Mouse (Mus musculus) liver, embryonic 15.5 days (tissue): ENCODE measurements around the gene Sgms1. TPM values are rescaled to one million over a fixed set of nuclear protein-coding genes. Genes with fewer than 3 reads are reported as not detected.

Experiments
- ATAC-seq: fragments of 200-750 bp; cut with Nextera tagmentation; 2 replicates; pipeline ENCODE4 v1.8.0; 2017; ENCODE audit warnings: moderate number of reproducible peaks, mild to moderate bottlenecking, moderate library complexity; ENCODE audit not compliant: insufficient read depth
- H3K27ac ChIP-seq: fragments of 300-500 bp; sonication (generic); replicated peaks from 2 replicates; pipeline ENCODE4 v1.5.1; 2015; ENCODE audit warnings: mild to moderate bottlenecking, inconsistent platforms
- H3K27me3 ChIP-seq: fragments of 300-500 bp; sonication (generic); 2 replicates; pipeline ENCODE4 v1.6.1; 2015; ENCODE audit warnings: mild to moderate bottlenecking, inconsistent platforms
- H3K36me3 ChIP-seq: fragments of 300-500 bp; sonication (generic); replicated peaks from 2 replicates; pipeline ENCODE4 v1.6.1; 2015; ENCODE audit warnings: moderate library complexity, mild to moderate bottlenecking, inconsistent platforms
- H3K4me1 ChIP-seq: fragments of 300-500 bp; sonication (generic); replicated peaks from 2 replicates; pipeline ENCODE4 v1.6.1; 2015; ENCODE audit warnings: inconsistent platforms
- H3K4me2 ChIP-seq: fragments of 300-500 bp; sonication (generic); 2 replicates; pipeline ENCODE4 v1.6.1; 2015; ENCODE audit warnings: moderate library complexity, mild to moderate bottlenecking, inconsistent platforms
- H3K4me3 ChIP-seq: fragments of 300-500 bp; sonication (generic); replicated peaks from 2 replicates; pipeline ENCODE4 v1.5.1; 2015; ENCODE audit warnings: mild to moderate bottlenecking, inconsistent platforms
- H3K9ac ChIP-seq: fragments of 300-500 bp; sonication (generic); 2 replicates; pipeline ENCODE4 v1.6.1; 2015; ENCODE audit warnings: moderate library complexity, mild to moderate bottlenecking, inconsistent platforms
- H3K9me3 ChIP-seq: fragments of 300-500 bp; sonication (generic); replicated peaks from 2 replicates; pipeline ENCODE4 v1.6.1; 2016; ENCODE audit warnings: inconsistent platforms
- WGBS: fragments of 180-500 bp; shearing (Covaris S2); methylation state at CpG from one replicate; pipeline ENCODE4 v1.1.7; 2015; ENCODE audit warnings: mixed read lengths; ENCODE audit not compliant: insufficient replicate concordance; 5-methylcytosine and 5-hydroxymethylcytosine counted together
- polyA plus RNA-seq: library from polyadenylated mRNA; unstranded; fragments of >200 nt; fragmentation: Nextera tagmentation; extraction: Ambion mirVana; gene quantifications from 2 replicates; pipeline ENCODE4 v1.2.1, GENCODE M21; 2015

The Sgms1 gene
- polyA plus RNA-seq, 1 experiment from 2014 or later = 24.8 TPM

GRCm38 (mm10) chr19:32172511-32172981 is 217.0 kb downstream of the Sgms1 start:
- no peak overlapping the region for H3K9ac ChIP-seq
- ATAC-seq = peak; percentile 88

DNA sequence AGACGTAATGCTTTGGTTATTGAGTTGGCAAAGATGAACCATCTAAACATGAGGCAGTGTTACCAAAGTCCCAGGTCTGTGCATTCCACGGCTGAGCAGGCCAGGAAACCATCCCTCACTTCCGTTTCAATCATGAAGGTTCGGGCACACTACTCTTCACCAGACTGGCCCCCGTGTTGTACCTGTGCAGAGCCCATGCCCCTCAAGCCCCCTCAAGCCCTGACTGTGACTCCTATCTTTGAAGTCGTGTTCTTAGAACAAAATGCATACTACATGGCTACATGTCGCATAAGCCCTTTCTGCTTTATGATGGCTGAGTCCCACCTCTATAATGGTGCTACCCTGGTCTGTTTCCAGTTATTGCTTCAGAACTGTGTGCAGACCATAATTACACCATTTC is 217.5 kb downstream of the Sgms1 start:
- no peak overlapping the region for H3K4me3 ChIP-seq
- no peak overlapping the region; the same call in 1 of the 2 replicates for H3K9ac ChIP-seq
- H3K27me3 ChIP-seq = no peaks in the 10 kb centered on the region
- H3K9me3 ChIP-seq = no peaks in the 10 kb centered on the region
- no peak for ATAC-seq
- peak overlapping the region; percentile 45 for H3K4me2 ChIP-seq
- peak overlapping the region; percentile 79 for H3K27ac ChIP-seq
- H3K36me3 ChIP-seq = peaks cover 10% of the 10 kb centered on the region; the same call in 1 of the 2 replicates
- 70% methylated on average over 7 of the region's 7 CpGs for WGBS
- H3K4me1 ChIP-seq = peaks cover 68% of the 10 kb centered on the region

More at GRCm38 (mm10) chr19:32172511-32172981, 217.0 kb downstream of the Sgms1 start:
- WGBS = 14% methylated on average over 5 of the region's 5 CpGs
- Histone ChIP-seq H3K4me3 (no peak overlapping the region), H3K4me2 (peak overlapping the region; percentile 45), H3K36me3 (peaks cover 10% of the 10 kb centered on the region; the same call in 1 of the 2 replicates), H3K27me3 (no peaks in the 10 kb centered on the region), H3K9me3 (no peaks in the 10 kb centered on the region), H3K27ac (peak overlapping the region; percentile 79), H3K4me1 (peaks cover 71% of the 10 kb centered on the region)

DNA sequence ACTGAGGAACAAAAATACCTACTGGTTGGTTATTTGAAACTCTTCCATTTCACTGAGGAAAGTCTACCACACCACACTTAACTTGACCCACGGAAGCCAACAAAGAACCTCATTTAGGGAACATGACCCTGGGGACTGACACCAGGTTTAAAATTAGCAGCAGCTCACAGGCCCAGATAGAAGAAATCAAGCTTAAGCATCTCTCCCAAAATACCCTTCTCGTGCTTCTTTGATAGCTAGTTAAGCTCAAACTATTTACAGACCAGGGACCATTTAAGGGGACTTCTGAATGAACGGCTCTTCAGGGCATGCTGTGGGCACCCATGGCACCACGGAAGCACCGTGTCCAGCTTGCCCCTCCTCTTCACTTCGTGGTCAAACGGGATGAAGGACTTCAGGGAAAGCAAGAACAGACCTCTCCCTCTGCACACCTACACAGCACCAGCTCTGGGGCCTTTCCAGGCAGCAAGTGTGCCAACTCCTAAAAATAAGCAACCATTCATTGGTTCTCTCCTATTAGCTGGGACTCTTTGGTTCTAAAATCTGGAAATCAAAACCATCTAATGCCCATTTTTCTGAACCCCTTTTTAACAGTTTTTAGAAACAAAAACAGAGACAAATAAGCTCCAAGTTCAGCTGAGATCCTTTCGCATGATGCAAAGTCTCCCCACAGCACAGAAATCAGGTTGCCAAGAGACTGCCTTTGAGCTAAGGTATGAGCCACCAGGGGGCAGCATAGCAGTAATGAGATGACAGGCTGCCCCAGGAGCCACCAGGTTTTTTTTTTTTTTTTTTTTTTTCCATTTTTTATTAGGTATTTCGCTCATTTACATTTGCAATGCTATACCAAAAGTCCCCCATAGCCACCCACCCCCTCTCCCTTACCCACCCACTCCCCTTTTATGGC is 219.6 kb downstream of the Sgms1 start:
- no peak overlapping the region for H3K9ac ChIP-seq
- 0 out of 2 replicates have a peak overlapping the region, but pooled peaks have one; percentile 19 for H3K27ac ChIP-seq
- no peak for ATAC-seq
- 66% methylated on average over 9 of the region's 9 CpGs for WGBS
- no peaks in the 10 kb centered on the region for H3K27me3 ChIP-seq
- H3K4me3 ChIP-seq = no peak overlapping the region
- peaks cover 5% of the 10 kb centered on the region; the same call in 1 of the 2 replicates for H3K36me3 ChIP-seq
- peaks cover 48% of the 10 kb centered on the region for H3K4me1 ChIP-seq
- no peaks in the 10 kb centered on the region for H3K9me3 ChIP-seq
- no peak overlapping the region for H3K4me2 ChIP-seq

- no peak overlapping the region for H3K27ac ChIP-seq
- H3K36me3 ChIP-seq = peaks cover 5% of the 10 kb centered on the region; the same call in 1 of the 2 replicates
- H3K4me1 ChIP-seq = peaks cover 30% of the 10 kb centered on the region
- WGBS = 82% methylated on average over 9 of the region's 9 CpGs
- no peak overlapping the region for H3K4me3 ChIP-seq
- H3K9me3 ChIP-seq = no peaks in the 10 kb centered on the region
- no peak overlapping the region for H3K9ac ChIP-seq
- no peaks in the 10 kb centered on the region for H3K27me3 ChIP-seq
- ATAC-seq = no peak
- H3K4me2 ChIP-seq = no peak overlapping the region
Observed at GRCm38 (mm10) chr19:32168031-32168430, 221.5 kb downstream of the Sgms1 start.

DNA sequence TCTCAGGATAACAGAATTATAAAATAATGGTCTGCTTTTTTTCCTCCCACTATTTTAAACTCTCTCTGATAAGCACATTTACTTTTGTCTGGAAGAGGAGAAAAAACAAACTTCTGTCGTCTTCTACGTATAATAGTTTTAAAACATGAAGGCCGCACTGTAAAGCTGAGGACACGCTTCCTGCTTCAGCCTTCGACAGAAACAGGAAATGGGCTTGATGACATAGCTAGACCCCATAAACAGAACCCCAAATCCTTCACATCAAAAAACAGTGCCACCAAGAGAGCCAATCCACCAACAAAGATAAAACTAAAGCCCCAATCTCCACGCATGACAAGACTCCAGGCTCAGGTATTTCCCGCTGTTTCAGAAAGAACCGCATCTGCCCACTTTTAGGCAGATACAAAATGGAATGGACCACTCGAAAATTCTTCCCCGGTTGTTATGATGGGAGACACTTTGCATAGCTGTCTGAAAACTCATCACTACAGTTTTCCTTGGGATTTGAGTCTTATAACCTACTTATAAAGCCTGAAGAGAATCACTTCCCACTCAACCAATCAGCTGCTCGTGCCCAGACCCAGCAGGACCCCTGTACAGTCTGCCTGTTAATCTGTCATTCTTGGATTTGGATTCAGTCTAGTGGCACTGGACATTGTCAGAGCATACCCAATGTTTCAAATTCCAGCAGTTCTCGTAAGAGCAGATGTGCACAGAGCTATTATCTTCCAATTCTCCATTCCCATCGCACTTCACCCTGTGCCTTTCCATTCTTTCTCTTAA is 222.5 kb downstream of the Sgms1 start:
- Histone ChIP-seq H3K9ac (no peak overlapping the region), H3K27me3 (no peaks in the 10 kb centered on the region), H3K36me3 (peaks cover 5% of the 10 kb centered on the region; the same call in 1 of the 2 replicates), H3K9me3 (no peaks in the 10 kb centered on the region), H3K27ac (0 out of 2 replicates have a peak overlapping the region, but pooled peaks have one; percentile 11), H3K4me3 (no peak overlapping the region), H3K4me2 (no peak overlapping the region), H3K4me1 (peaks cover 20% of the 10 kb centered on the region)
- WGBS = 76% methylated on average over 13 of the region's 13 CpGs
- no peak for ATAC-seq

- WGBS = 92% methylated on average over 6 of the region's 6 CpGs
- peaks cover 5% of the 10 kb centered on the region; the same call in 1 of the 2 replicates for H3K36me3 ChIP-seq
- no peak overlapping the region for H3K4me2 ChIP-seq
- no peak overlapping the region for H3K4me3 ChIP-seq
- no peaks in the 10 kb centered on the region for H3K9me3 ChIP-seq
- ATAC-seq = no peak
- H3K27me3 ChIP-seq = no peaks in the 10 kb centered on the region
- H3K27ac ChIP-seq = no peak overlapping the region
- peaks cover 14% of the 10 kb centered on the region for H3K4me1 ChIP-seq
- no peak overlapping the region for H3K9ac ChIP-seq
Observed at GRCm38 (mm10) chr19:32165711-32166110, 223.8 kb downstream of the Sgms1 start.

GRCm38 (mm10) chr19:32164128-32164527 is 225.4 kb downstream of the Sgms1 start:
- peaks cover 18% of the 10 kb centered on the region for H3K36me3 ChIP-seq
- 86% methylated on average over 4 of the region's 4 CpGs for WGBS
- no peak for ATAC-seq
- no peaks in the 10 kb centered on the region for H3K27me3 ChIP-seq
- no peak overlapping the region for H3K27ac ChIP-seq
- no peaks in the 10 kb centered on the region for H3K9me3 ChIP-seq
- peaks cover 7% of the 10 kb centered on the region; the same call in 1 of the 2 replicates for H3K4me1 ChIP-seq
- no peak overlapping the region for H3K4me3 ChIP-seq
- H3K9ac ChIP-seq = no peak overlapping the region
- no peak overlapping the region for H3K4me2 ChIP-seq

DNA sequence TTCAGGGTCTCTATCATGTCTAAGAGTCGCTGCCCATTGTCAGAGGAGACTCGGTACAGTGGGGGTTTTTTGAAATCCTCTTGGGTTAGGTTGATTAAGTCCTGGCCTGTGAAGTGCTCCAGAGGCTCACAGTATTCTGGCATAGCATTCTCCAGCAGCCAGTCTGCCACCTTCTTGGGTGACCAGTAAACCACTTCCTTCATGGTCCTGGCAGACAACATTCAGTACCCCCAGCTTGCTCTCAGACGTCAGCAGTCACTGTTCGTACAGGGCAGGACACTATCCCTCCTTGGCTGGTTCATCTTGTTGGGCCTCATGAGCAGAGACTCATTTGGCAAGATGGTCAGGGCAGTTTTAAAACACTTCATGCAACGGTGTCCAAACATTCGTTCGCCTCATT is 229.6 kb downstream of the Sgms1 start:
- Histone ChIP-seq H3K4me1 (peaks cover 23% of the 10 kb centered on the region), H3K9me3 (no peaks in the 10 kb centered on the region), H3K36me3 (peaks cover 35% of the 10 kb centered on the region), H3K4me3 (no peak overlapping the region), H3K27ac (no peak overlapping the region), H3K9ac (no peak overlapping the region), H3K27me3 (no peaks in the 10 kb centered on the region), H3K4me2 (no peak overlapping the region)
- no peak for ATAC-seq
- 72% methylated on average over 7 of the region's 7 CpGs for WGBS

DNA sequence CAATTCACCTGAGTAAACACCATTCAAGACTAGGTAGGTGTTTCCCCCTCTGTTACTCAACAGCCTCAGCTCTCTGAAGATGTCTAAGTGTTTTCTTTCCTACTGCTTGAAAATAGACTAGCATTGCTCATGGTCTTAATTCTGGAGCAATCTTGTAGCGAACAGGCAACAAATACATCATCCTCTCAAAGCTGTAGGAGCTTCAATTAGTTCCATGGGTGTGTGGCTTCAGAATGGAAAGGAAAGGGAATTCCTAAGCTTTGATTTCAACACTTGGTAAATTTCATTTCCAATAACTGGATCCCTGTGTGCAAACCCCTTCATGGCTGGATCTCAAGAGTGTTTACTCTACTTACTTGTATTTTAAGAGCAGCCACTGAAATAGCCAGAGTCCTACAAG is 230.3 kb downstream of the Sgms1 start:
- Histone ChIP-seq H3K4me3 (no peak overlapping the region), H3K9me3 (no peaks in the 10 kb centered on the region), H3K36me3 (peaks cover 35% of the 10 kb centered on the region), H3K9ac (no peak overlapping the region), H3K27me3 (no peaks in the 10 kb centered on the region), H3K4me2 (no peak overlapping the region), H3K27ac (no peak overlapping the region), H3K4me1 (peaks cover 23% of the 10 kb centered on the region)
- no peak for ATAC-seq
- 85% methylated on average over 1 of the region's 1 CpGs for WGBS

DNA sequence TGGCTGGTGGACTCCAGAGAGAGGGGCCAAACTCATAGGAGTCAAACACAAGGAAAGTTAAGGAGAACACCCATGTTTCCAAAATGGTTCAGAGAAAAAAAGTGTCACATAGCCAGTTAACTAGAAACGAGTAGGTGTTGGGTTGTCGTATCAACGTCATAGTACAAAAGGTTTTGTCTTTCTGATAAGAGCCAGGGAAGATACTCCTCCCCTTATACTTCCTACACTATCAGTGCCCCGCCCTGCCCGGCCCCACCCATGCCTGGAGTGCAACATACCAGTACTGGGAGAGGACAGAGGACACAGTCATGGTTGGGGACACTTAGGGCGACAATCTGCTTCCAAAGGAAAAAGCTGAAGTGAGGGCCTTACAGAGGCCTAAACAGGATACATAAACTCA is 232.5 kb downstream of the Sgms1 start:
- H3K9me3 ChIP-seq = no peaks in the 10 kb centered on the region
- no peak overlapping the region for H3K4me3 ChIP-seq
- peak; percentile 85 for ATAC-seq
- peaks cover 40% of the 10 kb centered on the region for H3K36me3 ChIP-seq
- peaks cover 23% of the 10 kb centered on the region for H3K4me1 ChIP-seq
- no peak overlapping the region for H3K27ac ChIP-seq
- 0 out of 2 replicates have a peak overlapping the region, but pooled peaks have one; percentile 28 for H3K9ac ChIP-seq
- H3K4me2 ChIP-seq = peak overlapping the region; percentile 13; the same call in 1 of the 2 replicates
- WGBS = 18% methylated on average over 6 of the region's 6 CpGs
- H3K27me3 ChIP-seq = no peaks in the 10 kb centered on the region

DNA sequence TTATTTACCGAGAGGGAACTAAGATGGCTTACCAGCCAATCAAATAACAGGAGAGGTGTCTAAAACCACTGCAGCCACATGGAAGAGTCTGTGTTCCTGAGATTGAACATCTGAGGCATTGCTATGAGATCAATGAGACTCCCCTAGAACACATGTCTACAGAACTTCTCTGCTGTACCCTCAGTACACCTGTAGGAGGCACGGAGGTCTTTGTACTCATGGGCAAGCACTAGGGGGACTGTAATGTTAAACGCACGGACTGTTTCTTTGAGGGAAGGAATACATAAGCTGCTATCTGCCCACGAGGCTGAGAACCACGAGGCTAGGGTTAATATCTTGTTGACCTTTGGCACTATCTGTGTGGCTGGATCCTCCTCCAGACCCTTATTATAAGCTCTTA is 237.0 kb downstream of the Sgms1 start:
- Histone ChIP-seq H3K4me2 (no peak overlapping the region), H3K9me3 (no peaks in the 10 kb centered on the region), H3K4me3 (no peak overlapping the region), H3K9ac (no peak overlapping the region), H3K36me3 (peaks cover 21% of the 10 kb centered on the region), H3K27me3 (no peaks in the 10 kb centered on the region), H3K27ac (no peak overlapping the region), H3K4me1 (peaks cover 13% of the 10 kb centered on the region)
- no peak for ATAC-seq
- 57% methylated on average over 6 of the region's 6 CpGs for WGBS
